In genomic region chr4:83383899-83384490, GRCm38 (mm10) we compare ENCODE assay signal across 10 mouse cellular contexts. TPM values are rescaled to one million over a fixed set of nuclear protein-coding genes. Genes with fewer than 3 reads are reported as not detected.
A peak's percentile ranks its signal among the peaks of the same experiment; 100 is the strongest.
DNase-seq lines count a peak whose midpoint lies in the region; ATAC-seq and TF ChIP-seq lines count a peak whose summit lies in the region.
"Had no signal": no experiment of that assay in that cellular context is flagged by ENCODE, and none has a peak within 500 bp of the region (broad histone marks: within the 10 kb centered on the region; RNA-seq: fewer than 3 reads in every experiment).

No protein-coding gene starts in this region.

- DNase-seq in kidney, adult 11 months, result peak; percentile 3
- peak; percentile 57 for DNase-seq in CH12.LX (ENCODE audit: extremely low read depth)
- DNase-seq in adrenal gland, postnatal 36 days, result peak; percentile 26 to 58
- peak; percentile 26 for DNase-seq in gastrocnemius, postnatal 10 days
- DNase-seq in lung, postnatal 0 days (ENCODE audit: low spot score), result peak; percentile 52
- DNase-seq in thymus, postnatal 36 days, result peak; percentile 30 to 36
- DNase-seq in midbrain, embryonic 10.5 days (ENCODE audit: low spot score), result no peak

- TF ChIP-seq CTCF in CH12.LX (conservative IDR thresholded peaks at IDR 0.05 in 1 of 2, IDR thresholded peaks at IDR 0.05 in 1 of 2; ENCODE audit: low read depth in 2 of 2, low read length in 2 of 2), result peak; percentile 40 to 74; a peak in 3 of 4 replicates
- peak; percentile 47; the same call in 1 of the 2 replicates for TF ChIP-seq CTCF in lung, postnatal 0 days (IDR thresholded peaks at IDR 0.05)

- no peaks in the 10 kb centered on the region for H3K27me3 ChIP-seq in kidney, embryonic 14.5 days (ENCODE audit: control insufficient read depth, insufficient read depth, low read length)
- H3K27me3 ChIP-seq in CH12.LX (replicated peaks), result no peaks in the 10 kb centered on the region
- no peaks in the 10 kb centered on the region for H3K27me3 ChIP-seq in lung, postnatal 0 days (replicated peaks; ENCODE audit: insufficient read depth, low read length)
- H3K27me3 ChIP-seq in midbrain, embryonic 10.5 days (ENCODE audit: low read depth, poor library complexity, severe bottlenecking), result no peaks in the 10 kb centered on the region
- H3K27me3 ChIP-seq: embryonic facial prominence, embryonic 13.5 days; limb, embryonic 12.5 days had no signal

- H3K4me3 ChIP-seq in kidney, embryonic 14.5 days (ENCODE audit: low read length), result no peak overlapping the region
- H3K4me3 ChIP-seq in CH12.LX (replicated peaks in 1 of 3; ENCODE audit: low read depth in 2 of 3, low read length in 2 of 3, poor library complexity in 1 of 3), result no peak overlapping the region
- H3K4me3 ChIP-seq in lung, postnatal 0 days (ENCODE audit: low read depth, low read length), result no peak overlapping the region
- H3K4me3 ChIP-seq in midbrain, embryonic 10.5 days, result no peak overlapping the region
- H3K4me3 ChIP-seq: embryonic facial prominence, embryonic 13.5 days; limb, embryonic 12.5 days had no signal

- no peak overlapping the region for H3K27ac ChIP-seq in kidney, embryonic 14.5 days (ENCODE audit: low read depth, low read length)
- no peak overlapping the region for H3K27ac ChIP-seq in CH12.LX (ENCODE audit: insufficient read depth, low read depth)
- no peak overlapping the region for H3K27ac ChIP-seq in lung, postnatal 0 days (ENCODE audit: low read length)
- no peak overlapping the region for H3K27ac ChIP-seq in midbrain, embryonic 10.5 days (replicated peaks)
- H3K27ac ChIP-seq: embryonic facial prominence, embryonic 13.5 days; limb, embryonic 12.5 days had no signal

- no peaks in the 10 kb centered on the region for H3K9me3 ChIP-seq in kidney, embryonic 14.5 days (ENCODE audit: control insufficient read depth, low read length)
- H3K9me3 ChIP-seq in CH12.LX (replicated peaks; ENCODE audit: low read length), result peaks cover 3% of the 10 kb centered on the region
- H3K9me3 ChIP-seq in lung, postnatal 0 days (ENCODE audit: low read length), result no peaks in the 10 kb centered on the region
- H3K9me3 ChIP-seq in midbrain, embryonic 10.5 days (replicated peaks), result no peaks in the 10 kb centered on the region
- H3K9me3 ChIP-seq: embryonic facial prominence, embryonic 13.5 days had no signal

- in situ Hi-C loops in CH12.LX (cut with MboI; ENCODE audit: low pct_ligation_motif_present, low pct_unique_long_range_greater_than_20kb, low sequenced_read_pairs), result no loop called here

- H3K36me3 ChIP-seq in kidney, embryonic 14.5 days (ENCODE audit: control insufficient read depth, insufficient read depth, low read length), result no peaks in the 10 kb centered on the region
- no peaks in the 10 kb centered on the region for H3K36me3 ChIP-seq in CH12.LX (replicated peaks in 1 of 2; ENCODE audit: control insufficient read depth in 1 of 2, insufficient read depth in 1 of 2, low read length in 1 of 2)
- H3K36me3 ChIP-seq in lung, postnatal 0 days (ENCODE audit: insufficient read depth, low read length), result no peaks in the 10 kb centered on the region
- no peaks in the 10 kb centered on the region for H3K36me3 ChIP-seq in midbrain, embryonic 10.5 days
- H3K36me3 ChIP-seq: embryonic facial prominence, embryonic 13.5 days; limb, embryonic 12.5 days had no signal

- ATAC-seq in kidney, embryonic 14.5 days (ENCODE audit: low FRiP score, low TSS enrichment), result no peak
- ATAC-seq in lung, postnatal 0 days, result no peak

- TF ChIP-seq EP300 in CH12.LX (IDR thresholded peaks at IDR 0.05; ENCODE audit: low read length), result no peak
- no peak for TF ChIP-seq EP300 in lung, postnatal 0 days (IDR thresholded peaks at IDR 0.05)

- H3K4me1 ChIP-seq in kidney, embryonic 14.5 days (ENCODE audit: control insufficient read depth, insufficient read depth, low read length), result no peaks in the 10 kb centered on the region
- no peaks in the 10 kb centered on the region for H3K4me1 ChIP-seq in CH12.LX (ENCODE audit: control insufficient read depth in 1 of 2, insufficient read depth in 2 of 2)
- H3K4me1 ChIP-seq in lung, postnatal 0 days (ENCODE audit: insufficient read depth, low read depth, low read length), result no peaks in the 10 kb centered on the region
- peaks cover 4% of the 10 kb centered on the region; the same call in 1 of the 2 replicates for H3K4me1 ChIP-seq in midbrain, embryonic 10.5 days
- H3K4me1 ChIP-seq: limb, embryonic 12.5 days had no signal

- H3K4me2 ChIP-seq in kidney, embryonic 14.5 days (replicated peaks; ENCODE audit: low read depth, low read length), result no peak overlapping the region
- no peak overlapping the region for H3K4me2 ChIP-seq in CH12.LX (ENCODE audit: insufficient read depth, low read depth, poor library complexity, severe bottlenecking)
- no peak overlapping the region for H3K4me2 ChIP-seq in lung, postnatal 0 days (replicated peaks; ENCODE audit: low read depth, low read length)
- H3K4me2 ChIP-seq: embryonic facial prominence, embryonic 13.5 days; limb, embryonic 12.5 days had no signal

- no peak for TF ChIP-seq POLR2A in CH12.LX (IDR thresholded peaks at IDR 0.05; ENCODE audit: low read depth, low read length)

- peak; percentile 51 for TF ChIP-seq RAD21 in CH12.LX (IDR thresholded peaks at IDR 0.05; ENCODE audit: low read depth, low read length)

- no peaks in the 10 kb centered on the region for H3K79me2 ChIP-seq in CH12.LX (replicated peaks; ENCODE audit: control insufficient read depth, extremely low read depth, insufficient read depth, poor library complexity, severe bottlenecking)

- dilution Hi-C loops in CH12.LX (cut with MboI; ENCODE audit: extremely low pct_ligation_motif_present, extremely low pct_unique_long_range_greater_than_20kb, low sequenced_read_pairs), result no loop called here

- WGBS in kidney, embryonic 14.5 days, result 65% methylated on average over 6 of the region's 6 CpGs
- WGBS in lung, postnatal 0 days, result 56% methylated on average over 6 of the region's 6 CpGs
- 58% methylated on average over 6 of the region's 6 CpGs for WGBS in midbrain, embryonic 10.5 days

- no peak overlapping the region for H3K9ac ChIP-seq in kidney, embryonic 14.5 days (ENCODE audit: low read depth, low read length)
- no peak overlapping the region for H3K9ac ChIP-seq in CH12.LX (ENCODE audit: insufficient read depth, low read depth)
- no peak overlapping the region for H3K9ac ChIP-seq in lung, postnatal 0 days (replicated peaks; ENCODE audit: low read depth)
- H3K9ac ChIP-seq: embryonic facial prominence, embryonic 13.5 days; limb, embryonic 12.5 days had no signal

TF ChIP-seq in CH12.LX, 34 proteins besides CTCF, POLR2A, EP300 and RAD21:
- TF ChIP-seq NELFE (IDR thresholded peaks at IDR 0.05; ENCODE audit: low read depth, low read length) (no peak), TCF12 (IDR thresholded peaks at IDR 0.05; ENCODE audit: low read depth, low read length) (no peak), MAFK (IDR thresholded peaks at IDR 0.05; ENCODE audit: insufficient replicate concordance, low read length) (no peak), USF2 (conservative IDR thresholded peaks at IDR 0.05; ENCODE audit: low read depth, low read length) (no peak), CHD1 (IDR thresholded peaks at IDR 0.05; ENCODE audit: low read depth, low read length) (no peak), ZNF384 (IDR thresholded peaks at IDR 0.05; ENCODE audit: low read depth, low read length) (peak; percentile 95), SIN3A (IDR thresholded peaks at IDR 0.05; ENCODE audit: low read length) (no peak), ZC3H11A (IDR thresholded peaks at IDR 0.05; ENCODE audit: low read depth, low read length) (no peak), MEF2A (IDR thresholded peaks at IDR 0.05; ENCODE audit: borderline replicate concordance, low read depth, low read length) (no peak), ZMIZ1 (IDR thresholded peaks at IDR 0.05; ENCODE audit: low read depth, low read length) (no peak), IRF4 (IDR thresholded peaks at IDR 0.05; ENCODE audit: low read depth, low read length) (no peak), SMC3 (IDR thresholded peaks at IDR 0.05; ENCODE audit: low read depth, low read length) (peak; percentile 58), ETS1 (conservative IDR thresholded peaks at IDR 0.05; ENCODE audit: low read depth, low read length) (no peak)

RNA-seq across cellular contexts. Expression of gene Snapc3, which starts 33.5 kb away (rescaled TPM):
- polyA plus RNA-seq in kidney, embryonic 14.5 days (2014; fragmentation: Nextera tagmentation; extraction: Ambion mirVana), result 45.0 and 51.3 TPM in 2 replicates
- total RNA-seq in CH12.LX (2012; rRNA removed), result 18.2 and 18.6 TPM in 2 replicates
- total RNA-seq in CH12.LX (2014; rRNA removed), result 28.7 and 31.2 TPM in 2 replicates
- polyA plus RNA-seq in CH12.LX (2012; ENCODE audit: insufficient read length, low read depth), result 18.2 and 18.8 TPM in 2 replicates
- 10 to 100 TPM; 18.7 to 21.5 TPM for total RNA-seq in adrenal gland, postnatal 36 days (2021)
- 10 to 100 TPM; 16.4 to 19.0 TPM for total RNA-seq in gastrocnemius, postnatal 10 days (2021)
- polyA plus RNA-seq in lung, postnatal 0 days (2015; fragmentation: Nextera tagmentation; extraction: Ambion mirVana), result 21.5 and 24.5 TPM in 2 replicates
- 57.7 and 63.9 TPM in 2 replicates for polyA plus RNA-seq in midbrain, embryonic 10.5 days (2016; fragmentation: Nextera tagmentation; extraction: Ambion mirVana)

RNA-seq across cellular contexts. Expression of gene Ttc39b, which starts 59.9 kb away (rescaled TPM):
- 2.2 and 2.3 TPM in 2 replicates for polyA plus RNA-seq in kidney, embryonic 14.5 days (2014; fragmentation: Nextera tagmentation; extraction: Ambion mirVana)
- 12.6 and 14.7 TPM in 2 replicates for total RNA-seq in CH12.LX (2012; rRNA removed)
- total RNA-seq in CH12.LX (2014; rRNA removed), result 16.7 and 17.3 TPM in 2 replicates
- polyA plus RNA-seq in CH12.LX (2012; ENCODE audit: insufficient read length, low read depth), result 15.7 and 17.8 TPM in 2 replicates
- 10 to 100 TPM; 20.9 TPM for total RNA-seq in adrenal gland, postnatal 36 days (2021)
- 10 to 100 TPM in 1 of 2 experiments, 1 to 10 TPM in 1; 7.3 to 10.5 TPM for total RNA-seq in gastrocnemius, postnatal 10 days (2021)
- polyA plus RNA-seq in lung, postnatal 0 days (2015; fragmentation: Nextera tagmentation; extraction: Ambion mirVana), result 6.7 and 7.5 TPM in 2 replicates
- 1.8 and 2.6 TPM in 2 replicates for polyA plus RNA-seq in midbrain, embryonic 10.5 days (2016; fragmentation: Nextera tagmentation; extraction: Ambion mirVana)
